Mouse (Mus musculus) bone marrow, adult 2 months (tissue): ENCODE measurements around the gene Gabrr2.

Experiments
- CTCF ChIP-seq: fragments of 200-500 bp; IDR thresholded peaks from 2 replicates; pipeline ENCODE4 v1.5.1; 2011; ENCODE audit warnings: low read length, control low read depth; ENCODE audit not compliant: control insufficient read depth, insufficient read depth
- POLR2A ChIP-seq: fragments of 200-500 bp; IDR thresholded peaks from 2 replicates; pipeline ENCODE4 v1.6.1; 2011; ENCODE audit warnings: low read depth, mild to moderate bottlenecking, control low read depth, low read length, borderline replicate concordance; ENCODE audit not compliant: control insufficient read depth

DNA sequence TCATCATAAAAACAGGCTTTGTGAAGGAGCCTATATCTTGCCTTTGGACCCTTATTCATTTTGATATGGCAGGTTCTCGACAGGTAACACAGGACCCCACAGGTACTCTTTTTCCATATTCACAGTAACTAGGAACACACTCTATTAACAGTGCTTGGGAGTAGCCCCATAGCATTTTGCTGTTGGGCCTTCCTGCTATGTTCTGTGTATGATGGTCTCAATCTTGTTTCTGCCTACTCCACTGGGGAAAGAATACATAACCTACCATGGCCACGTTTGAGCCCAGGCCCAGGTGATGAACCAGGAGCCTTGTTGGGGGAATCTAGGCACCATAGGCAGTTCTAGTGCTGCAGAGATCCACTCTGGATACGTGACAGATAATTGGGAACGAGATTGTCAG lies 11.6 kb downstream of the Gabrr2 start:
- TF ChIP-seq CTCF (no peak), POLR2A (no peak)
